Mouse (Mus musculus): ENCODE data around the gene Uts2r. TPM values are rescaled to one million over a fixed set of nuclear protein-coding genes. Genes with fewer than 3 reads are reported as not detected.

Gene Uts2r
- total RNA-seq, 1 experiment: 0.80 TPM

- Histone ChIP-seq H3K9me3 (ENCODE audit: control insufficient read depth, insufficient read depth, low read depth, low read length) (no peaks in the 10 kb centered on the region), H3K36me3 (ENCODE audit: control insufficient read depth, insufficient read depth, low read length, poor library complexity, severe bottlenecking) (no peaks in the 10 kb centered on the region), H3K27ac (ENCODE audit: insufficient read depth, low read depth, low read length, poor library complexity, severe bottlenecking) (no peak overlapping the region), H3K4me1 (ENCODE audit: control insufficient read depth in 2 of 2, insufficient read depth in 2 of 2, low read length in 2 of 2, poor library complexity in 1 of 2) (no peaks in the 10 kb centered on the region; a peak in 1 of 4 replicates), H3K9ac (ENCODE audit: insufficient read depth, low read depth, low read length, poor library complexity, severe bottlenecking) (no peak overlapping the region), H3K4me3 (ENCODE audit: insufficient read depth in 1 of 2, low read depth in 1 of 2, low read length in 2 of 2, poor library complexity in 1 of 2, severe bottlenecking in 1 of 2) (no peak overlapping the region)
- TF ChIP-seq CHD2 (IDR thresholded peaks at IDR 0.05; ENCODE audit: low read depth, low read length): no peak
- TF ChIP-seq ZC3H11A (IDR thresholded peaks at IDR 0.05; ENCODE audit: borderline replicate concordance, low read depth, low read length): no peak
- no peak for TF ChIP-seq ZNF384 (IDR thresholded peaks at IDR 0.05; ENCODE audit: low read depth, low read length)
- no peak for TF ChIP-seq HCFC1 (IDR thresholded peaks at IDR 0.05; ENCODE audit: borderline replicate concordance, insufficient read depth, low read length)
- TF ChIP-seq MAFK (IDR thresholded peaks at IDR 0.05; ENCODE audit: insufficient read depth, low read depth, low read length): no peak
- in situ Hi-C loops (cut with MboI; ENCODE audit: low sequenced_read_pairs in 2 of 2, unreplicated experiment in 2 of 2): no loop called here
- no peak for DNase-seq (ENCODE audit: low read depth, low spot score)
Observed at GRCm38 (mm10) chr11:121198622-121199021, 38.6 kb downstream of the Uts2r start.

- no peaks in the 10 kb centered on the region for H3K36me3 ChIP-seq (ENCODE audit: control insufficient read depth, insufficient read depth, low read length, poor library complexity, severe bottlenecking)
- in situ Hi-C loops (cut with MboI; ENCODE audit: low sequenced_read_pairs in 2 of 2, unreplicated experiment in 2 of 2): no loop called here
- H3K4me3 ChIP-seq (ENCODE audit: insufficient read depth in 1 of 2, low read depth in 1 of 2, low read length in 2 of 2, poor library complexity in 1 of 2, severe bottlenecking in 1 of 2): no peak overlapping the region
- H3K9me3 ChIP-seq (ENCODE audit: control insufficient read depth, insufficient read depth, low read depth, low read length): no peaks in the 10 kb centered on the region
- no peak for DNase-seq (ENCODE audit: low read depth, low spot score)
- TF ChIP-seq ZNF384 (IDR thresholded peaks at IDR 0.05; ENCODE audit: low read depth, low read length): no peak
- TF ChIP-seq HCFC1 (IDR thresholded peaks at IDR 0.05; ENCODE audit: borderline replicate concordance, insufficient read depth, low read length): no peak
- TF ChIP-seq CHD2 (IDR thresholded peaks at IDR 0.05; ENCODE audit: low read depth, low read length): no peak
- H3K4me1 ChIP-seq (ENCODE audit: control insufficient read depth in 2 of 2, insufficient read depth in 2 of 2, low read length in 2 of 2, poor library complexity in 1 of 2): peaks cover 0 to 2% of the 10 kb centered on the region in 2 experiments; a peak in 1 of 4 replicates
- H3K27ac ChIP-seq (ENCODE audit: insufficient read depth, low read depth, low read length, poor library complexity, severe bottlenecking): no peak overlapping the region
- no peak overlapping the region for H3K9ac ChIP-seq (ENCODE audit: insufficient read depth, low read depth, low read length, poor library complexity, severe bottlenecking)
Observed at GRCm38 (mm10) chr11:121199851-121200250, 39.8 kb downstream of the Uts2r start.

- H3K9ac ChIP-seq (ENCODE audit: insufficient read depth, low read depth, low read length, poor library complexity, severe bottlenecking): no peak overlapping the region
- H3K36me3 ChIP-seq (ENCODE audit: control insufficient read depth, insufficient read depth, low read length, poor library complexity, severe bottlenecking): no peaks in the 10 kb centered on the region
- no peak overlapping the region for H3K27ac ChIP-seq (ENCODE audit: insufficient read depth, low read depth, low read length, poor library complexity, severe bottlenecking)
- no peaks in the 10 kb centered on the region for H3K9me3 ChIP-seq (ENCODE audit: control insufficient read depth, insufficient read depth, low read depth, low read length)
- TF ChIP-seq MAFK (IDR thresholded peaks at IDR 0.05; ENCODE audit: insufficient read depth, low read depth, low read length) (no peak), CHD2 (IDR thresholded peaks at IDR 0.05; ENCODE audit: low read depth, low read length) (no peak)
- H3K4me1 ChIP-seq (ENCODE audit: control insufficient read depth in 2 of 2, insufficient read depth in 2 of 2, low read length in 2 of 2, poor library complexity in 1 of 2): peaks cover 0 to 2% of the 10 kb centered on the region in 2 experiments; a peak in 1 of 4 replicates
- H3K4me3 ChIP-seq (ENCODE audit: insufficient read depth in 1 of 2, low read depth in 1 of 2, low read length in 2 of 2, poor library complexity in 1 of 2, severe bottlenecking in 1 of 2): no peak overlapping the region
- DNase-seq (ENCODE audit: low read depth, low spot score): no peak
- in situ Hi-C loops (cut with MboI; ENCODE audit: low sequenced_read_pairs in 2 of 2, unreplicated experiment in 2 of 2): no loop called here
Observed at GRCm38 (mm10) chr11:121200781-121201180, 40.7 kb downstream of the Uts2r start.

GRCm38 (mm10) chr11:121201436-121202198 lies 41.5 kb downstream of the Uts2r start:
- in situ Hi-C loops (cut with MboI; ENCODE audit: low sequenced_read_pairs in 2 of 2, unreplicated experiment in 2 of 2): no loop called here
- Histone ChIP-seq H3K4me1 (ENCODE audit: control insufficient read depth in 2 of 2, insufficient read depth in 2 of 2, low read length in 2 of 2, poor library complexity in 1 of 2) (peaks cover 0 to 2% of the 10 kb centered on the region in 2 experiments; a peak in 1 of 4 replicates), H3K27ac (ENCODE audit: insufficient read depth, low read depth, low read length, poor library complexity, severe bottlenecking) (no peak overlapping the region), H3K4me3 (ENCODE audit: insufficient read depth in 1 of 2, low read depth in 1 of 2, low read length in 2 of 2, poor library complexity in 1 of 2, severe bottlenecking in 1 of 2) (no peak overlapping the region), H3K9ac (ENCODE audit: insufficient read depth, low read depth, low read length, poor library complexity, severe bottlenecking) (no peak overlapping the region), H3K36me3 (ENCODE audit: control insufficient read depth, insufficient read depth, low read length, poor library complexity, severe bottlenecking) (no peaks in the 10 kb centered on the region), H3K9me3 (ENCODE audit: control insufficient read depth, insufficient read depth, low read depth, low read length) (no peaks in the 10 kb centered on the region)
- no peak for TF ChIP-seq HCFC1 (IDR thresholded peaks at IDR 0.05; ENCODE audit: borderline replicate concordance, insufficient read depth, low read length)
- no peak for TF ChIP-seq ZNF384 (IDR thresholded peaks at IDR 0.05; ENCODE audit: low read depth, low read length)
- no peak for TF ChIP-seq ZC3H11A (IDR thresholded peaks at IDR 0.05; ENCODE audit: borderline replicate concordance, low read depth, low read length)
- TF ChIP-seq CHD2 (IDR thresholded peaks at IDR 0.05; ENCODE audit: low read depth, low read length): no peak
- TF ChIP-seq MAFK (IDR thresholded peaks at IDR 0.05; ENCODE audit: insufficient read depth, low read depth, low read length): no peak
- peak; percentile 52 for DNase-seq (ENCODE audit: low read depth, low spot score)

GRCm38 (mm10) chr11:121203859-121204160 lies 43.7 kb downstream of the Uts2r start:
- Histone ChIP-seq H3K4me1 (ENCODE audit: control insufficient read depth in 2 of 2, insufficient read depth in 2 of 2, low read length in 2 of 2, poor library complexity in 1 of 2) (peaks cover 0 to 2% of the 10 kb centered on the region in 2 experiments; a peak in 1 of 4 replicates), H3K27ac (ENCODE audit: insufficient read depth, low read depth, low read length, poor library complexity, severe bottlenecking) (no peak overlapping the region), H3K36me3 (ENCODE audit: control insufficient read depth, insufficient read depth, low read length, poor library complexity, severe bottlenecking) (no peaks in the 10 kb centered on the region; the same call in 1 of the 2 replicates), H3K9ac (ENCODE audit: insufficient read depth, low read depth, low read length, poor library complexity, severe bottlenecking) (no peak overlapping the region), H3K4me3 (ENCODE audit: insufficient read depth in 1 of 2, low read depth in 1 of 2, low read length in 2 of 2, poor library complexity in 1 of 2, severe bottlenecking in 1 of 2) (peak overlapping the region; percentile 6 to 98; a peak in 3 of 4 replicates), H3K9me3 (ENCODE audit: control insufficient read depth, insufficient read depth, low read depth, low read length) (no peaks in the 10 kb centered on the region)
- DNase-seq (ENCODE audit: low read depth, low spot score): no peak
- TF ChIP-seq ZNF384 (IDR thresholded peaks at IDR 0.05; ENCODE audit: low read depth, low read length) (no peak), CHD2 (IDR thresholded peaks at IDR 0.05; ENCODE audit: low read depth, low read length) (no peak), ZC3H11A (IDR thresholded peaks at IDR 0.05; ENCODE audit: borderline replicate concordance, low read depth, low read length) (no peak), MAFK (IDR thresholded peaks at IDR 0.05; ENCODE audit: insufficient read depth, low read depth, low read length) (no peak), HCFC1 (IDR thresholded peaks at IDR 0.05; ENCODE audit: borderline replicate concordance, insufficient read depth, low read length) (no peak)
- in situ Hi-C loops (cut with MboI; ENCODE audit: low sequenced_read_pairs in 2 of 2, unreplicated experiment in 2 of 2): no loop called here

Data from ES-E14 (cell line).